Mouse (Mus musculus): ENCODE measurements at regions not wholly inside any gene's neighbourhood (a gene's known extent, or its start where the extent isn't known, plus 50 kb on each side); places are given as distances from the start of the nearest gene placed in this dataset.

DNA sequence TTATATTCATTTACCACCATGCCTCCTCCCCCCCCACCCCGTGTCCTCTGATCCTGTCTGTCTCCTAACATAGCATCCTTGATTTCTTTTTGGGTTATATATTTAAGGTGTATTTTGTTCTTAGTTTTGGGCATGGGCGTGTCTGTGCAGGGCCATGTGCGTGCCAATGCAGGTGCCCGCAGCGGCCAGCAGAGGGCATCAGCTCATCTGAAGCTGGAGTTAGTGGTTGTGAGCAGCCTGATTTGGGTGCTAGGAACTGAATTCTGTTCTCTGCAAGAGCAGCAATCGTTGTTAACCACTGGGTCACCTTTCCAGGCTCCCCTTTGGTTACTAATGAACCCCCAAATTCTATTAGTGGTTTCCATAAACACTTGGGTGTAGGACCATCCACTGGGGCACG is 167.5 kb upstream of the Zfp64 start:
- TF ChIP-seq POLR2A (IDR thresholded peaks at IDR 0.05; ENCODE audit: control insufficient read depth, extremely low read depth, insufficient read depth, low read length, poor library complexity) (no peak), CTCF (IDR thresholded peaks at IDR 0.05; ENCODE audit: borderline replicate concordance, control insufficient read depth, extremely low read depth, insufficient read depth, low read length, poor library complexity) (peak; percentile 16; the same call in 1 of the 2 replicates)

All from thymus, adult 2 months (tissue).